Mouse (Mus musculus) layer of hippocampus, adult 9-11 months (tissue): ENCODE data around the gene Prss30.
"Not testable (repeated sequence)": the region's sequence is repeated elsewhere in the genome, so short reads cannot be mapped to it uniquely, and the experiment has no call there.

Experiments
- DNase-seq: peaks from one replicate; pipeline ENCODE4 v3.0.0; 2022

Gene Prss30

GRCm38 (mm10) chr17:23982912-23983311 is 2.5 kb upstream of the Prss30 start:
- DNase-seq, result no peak

GRCm38 (mm10) chr17:23979471-23979870 is 895 bp downstream of the Prss30 start:
- no peak for DNase-seq

- DNase-seq, result no peak
These were observed 3.7 kb downstream of the Prss30 start for GRCm38 (mm10) chr17:23976665-23977064.

- DNase-seq, result no peak
These were observed 9.1 kb downstream of the Prss30 start for GRCm38 (mm10) chr17:23971315-23971714.

GRCm38 (mm10) chr17:23969231-23969630 is 11.1 kb downstream of the Prss30 start:
- DNase-seq, result peak; percentile 75

GRCm38 (mm10) chr17:23968780-23969179 is 11.6 kb downstream of the Prss30 start:
- no peak for DNase-seq

GRCm38 (mm10) chr17:23966658-23967401 is 13.5 kb downstream of the Prss30 start:
- DNase-seq, result peak; percentile 18

- DNase-seq, result peak; percentile 64
These were observed 14.5 kb downstream of the Prss30 start for GRCm38 (mm10) chr17:23965805-23966425.

- DNase-seq, result no peak
These were observed 18.7 kb downstream of the Prss30 start for GRCm38 (mm10) chr17:23961573-23962122.

GRCm38 (mm10) chr17:23960084-23960738 is 20.2 kb downstream of the Prss30 start:
- DNase-seq, result peak; percentile 71

GRCm38 (mm10) chr17:23955174-23955573 is 25.2 kb downstream of the Prss30 start, which contains the start of gene Sbpl:
Sbpl (minus strand) TSS chr17:23955274.
- no peak for DNase-seq

- DNase-seq, result not testable (repeated sequence)
These were observed 29.5 kb downstream of the Prss30 start for GRCm38 (mm10) chr17:23950828-23951227.

- no peak for DNase-seq
These were observed 31.3 kb downstream of the Prss30 start for GRCm38 (mm10) chr17:23949068-23949467.

- DNase-seq, result not testable (repeated sequence)
These were observed 32.9 kb downstream of the Prss30 start for GRCm38 (mm10) chr17:23947486-23947885.

GRCm38 (mm10) chr17:23941372-23941771 is 39.0 kb downstream of the Prss30 start, which contains the start of gene Sbp:
Sbp (plus strand) TSS chr17:23941672.
- DNase-seq, result no peak

- no peak for DNase-seq
These were observed 49.2 kb downstream of the Prss30 start for GRCm38 (mm10) chr17:23931157-23931556.

GRCm38 (mm10) chr17:23925090-23925493 is 55.3 kb downstream of the Prss30 start:
- DNase-seq, result peak; percentile 65

- DNase-seq, result peak; percentile 94
These were observed 55.8 kb downstream of the Prss30 start for GRCm38 (mm10) chr17:23924531-23925007.
